Mouse (Mus musculus) right cerebral cortex, postnatal 25 days (tissue): ENCODE measurements around the gene Csrnp1.

Source experiments
- DNase-seq: peaks from one replicate; pipeline ENCODE4 v3.0.0; 2022

Csrnp1 gene

GRCm38 (mm10) chr9:119976704-119977556 is 7.5 kb downstream of the Csrnp1 start:
- DNase-seq = no peak

- DNase-seq = no peak
Observed at GRCm38 (mm10) chr9:119975286-119975685, 9.2 kb downstream of the Csrnp1 start.

- DNase-seq = no peak
Observed at GRCm38 (mm10) chr9:119974609-119975008, 9.8 kb downstream of the Csrnp1 start.

- DNase-seq = no peak
Observed at GRCm38 (mm10) chr9:119973869-119974520, 10.5 kb downstream of the Csrnp1 start.

GRCm38 (mm10) chr9:119973281-119973680 is 11.2 kb downstream of the Csrnp1 start:
- no peak for DNase-seq

- DNase-seq = no peak
Observed at GRCm38 (mm10) chr9:119972582-119972981, 11.9 kb downstream of the Csrnp1 start.

- no peak for DNase-seq
Observed at GRCm38 (mm10) chr9:119972166-119972565, 12.3 kb downstream of the Csrnp1 start.

- DNase-seq = no peak
Observed at GRCm38 (mm10) chr9:119970763-119971656, 13.4 kb downstream of the Csrnp1 start.

- no peak for DNase-seq
Observed at GRCm38 (mm10) chr9:119970221-119970620, 14.2 kb downstream of the Csrnp1 start.

GRCm38 (mm10) chr9:119969811-119970210 is 14.6 kb downstream of the Csrnp1 start:
- DNase-seq = no peak

GRCm38 (mm10) chr9:119966221-119966910 is 18.1 kb downstream of the Csrnp1 start:
- no peak for DNase-seq

- no peak for DNase-seq
Observed at GRCm38 (mm10) chr9:119965186-119965585, 19.3 kb downstream of the Csrnp1 start.

- DNase-seq = no peak
Observed at GRCm38 (mm10) chr9:119964206-119964605, 20.3 kb downstream of the Csrnp1 start.

GRCm38 (mm10) chr9:119962987-119963667 is 21.3 kb downstream of the Csrnp1 start:
- DNase-seq = no peak

- no peak for DNase-seq
Observed at GRCm38 (mm10) chr9:119962216-119962615, 22.2 kb downstream of the Csrnp1 start.

GRCm38 (mm10) chr9:119958835-119959234 is 25.6 kb downstream of the Csrnp1 start:
- no peak for DNase-seq

GRCm38 (mm10) chr9:119951388-119951787 is 33.1 kb downstream of the Csrnp1 start:
- no peak for DNase-seq

- no peak for DNase-seq
Observed at GRCm38 (mm10) chr9:119950434-119950833, 34.0 kb downstream of the Csrnp1 start.

GRCm38 (mm10) chr9:119948804-119949203 is 35.7 kb downstream of the Csrnp1 start:
- no peak for DNase-seq

- DNase-seq = no peak
Observed at GRCm38 (mm10) chr9:119945173-119945900, 39.1 kb downstream of the Csrnp1 start.

GRCm38 (mm10) chr9:119943326-119943725 is 41.1 kb downstream of the Csrnp1 start:
- DNase-seq = no peak
